Mouse (Mus musculus): ENCODE measurements around the gene Pcdh7.

- TF ChIP-seq POLR2A (IDR thresholded peaks at IDR 0.05; ENCODE audit: insufficient read depth, low read length), result no peak
- TF ChIP-seq CTCF (IDR thresholded peaks at IDR 0.05; ENCODE audit: low read depth, low read length), result no peak
Observed at GRCm38 (mm10) chr5:57788775-57789509, 71.2 kb downstream of the Pcdh7 start.

All from ES-Bruce4 (cell line).